Mouse (Mus musculus) heart, adult 11 months (tissue): ENCODE data around the gene Gm17535.
"Not testable (repeated sequence)": the region's sequence is repeated elsewhere in the genome, so short reads cannot be mapped to it uniquely, and the experiment has no call there.

Experiments
- DNase-seq: peaks from one replicate; pipeline ENCODE4 v3.0.0; 2022

Gm17535 gene

DNA sequence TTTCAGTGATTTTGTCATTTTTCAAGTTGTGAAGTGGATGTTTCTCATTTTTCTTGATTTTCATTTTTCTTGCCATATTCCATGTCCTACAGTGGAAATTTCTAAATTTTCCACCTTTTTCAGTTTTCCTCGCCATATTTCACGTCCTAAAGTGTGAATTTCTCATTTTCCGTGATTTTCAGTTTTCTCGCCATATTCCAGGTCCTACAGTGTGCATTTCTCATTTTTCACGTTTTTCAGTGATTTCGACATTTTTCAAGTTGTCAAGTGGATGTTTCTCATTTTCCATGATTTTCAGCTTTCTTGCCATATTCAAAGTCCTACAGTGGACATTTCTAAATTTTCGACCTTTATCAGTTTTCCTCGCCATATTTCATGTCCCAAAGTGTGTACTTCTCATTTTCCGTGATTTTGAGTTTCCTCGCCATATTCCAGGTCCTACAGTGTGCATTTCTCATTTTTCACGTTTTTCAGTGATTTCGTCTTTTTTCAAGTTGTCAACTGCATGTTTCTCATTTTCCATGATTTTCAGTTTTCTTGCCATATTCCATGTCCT is 9.4 kb upstream of the Gm17535 start, which contains the start of gene Gm10717:
Gene Gm10717 (plus strand): TSS at position 506 of the 556 bp plus-strand sequence.
- peak; percentile 80 for DNase-seq

DNA sequence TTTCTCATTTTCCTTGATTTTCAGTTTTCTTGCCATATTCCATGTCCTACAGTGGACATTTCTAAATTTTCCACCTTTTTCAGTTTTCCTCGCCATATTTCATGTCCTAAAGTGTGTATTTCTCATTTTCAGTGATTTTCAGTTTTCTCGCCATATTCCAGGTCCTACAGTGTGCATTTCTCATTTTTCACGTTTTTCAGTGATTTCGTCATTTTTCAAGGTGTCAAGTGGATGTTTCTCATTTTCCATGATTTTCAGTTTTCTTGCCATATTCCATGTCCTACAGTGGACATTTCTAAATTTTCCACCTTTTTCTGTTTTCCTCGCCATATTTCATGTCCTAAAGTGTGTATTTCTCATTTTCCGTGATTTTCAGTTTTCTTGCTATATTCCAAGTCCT is 8.7 kb upstream of the Gm17535 start:
- DNase-seq: peak; percentile 93

DNA sequence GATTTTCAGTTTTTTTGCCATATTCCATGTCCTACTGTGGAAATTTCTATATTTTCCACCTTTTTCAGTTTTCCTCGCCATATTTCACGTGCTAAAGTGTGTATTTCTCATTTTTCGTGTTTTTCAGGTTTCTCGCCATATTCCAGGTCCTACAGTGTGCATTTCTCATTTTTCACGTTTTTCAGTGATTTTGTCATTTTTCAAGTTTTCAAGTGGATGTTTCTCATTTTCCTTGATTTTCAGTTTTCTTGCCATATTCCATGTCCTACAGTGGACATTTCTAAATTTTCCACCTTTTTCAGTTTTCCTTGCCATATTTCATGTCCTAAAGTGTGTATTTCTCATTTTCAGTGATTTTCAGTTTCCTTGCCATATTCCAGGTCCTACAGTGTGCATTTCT is 8.3 kb upstream of the Gm17535 start:
- not testable (repeated sequence) for DNase-seq

DNA sequence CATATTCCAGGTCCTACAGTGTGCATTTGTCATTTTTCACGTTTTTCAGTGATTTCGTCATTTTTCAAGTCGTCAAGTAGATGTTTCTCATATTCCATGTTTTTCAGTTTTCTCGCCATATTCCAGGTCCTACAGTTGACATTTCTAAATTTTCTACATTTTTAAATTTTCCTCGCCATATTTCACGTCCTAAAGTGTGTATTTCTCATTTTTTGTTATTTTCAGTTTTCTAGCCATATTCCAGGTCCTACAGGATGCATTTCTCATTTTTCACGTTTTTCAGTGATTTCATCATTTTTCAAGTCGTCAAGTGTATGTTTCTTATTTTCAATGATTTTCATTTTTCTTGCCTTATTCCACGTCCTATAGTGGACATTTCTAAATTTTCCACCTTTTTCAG is 7.7 kb upstream of the Gm17535 start:
- not testable (repeated sequence) for DNase-seq

DNA sequence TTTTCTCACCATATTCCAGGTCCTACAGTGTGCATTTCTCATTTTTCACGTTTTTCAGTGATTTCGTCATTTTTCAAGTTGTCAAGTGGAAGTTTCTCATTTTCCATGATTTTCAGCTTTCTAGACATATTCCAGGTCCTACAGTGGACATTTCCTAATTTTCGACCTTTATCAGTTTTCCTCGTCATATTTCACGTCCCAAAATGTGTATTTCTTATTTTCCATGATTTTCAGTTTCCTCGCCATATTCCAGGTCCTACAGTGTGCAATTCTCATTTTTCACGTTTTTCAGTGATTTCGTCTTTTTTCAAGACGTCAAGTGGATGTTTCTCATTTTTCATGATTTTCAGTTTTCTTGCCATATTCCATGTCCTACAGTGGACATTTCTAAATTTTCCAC is 7.2 kb upstream of the Gm17535 start:
- DNase-seq: not testable (repeated sequence)

DNA sequence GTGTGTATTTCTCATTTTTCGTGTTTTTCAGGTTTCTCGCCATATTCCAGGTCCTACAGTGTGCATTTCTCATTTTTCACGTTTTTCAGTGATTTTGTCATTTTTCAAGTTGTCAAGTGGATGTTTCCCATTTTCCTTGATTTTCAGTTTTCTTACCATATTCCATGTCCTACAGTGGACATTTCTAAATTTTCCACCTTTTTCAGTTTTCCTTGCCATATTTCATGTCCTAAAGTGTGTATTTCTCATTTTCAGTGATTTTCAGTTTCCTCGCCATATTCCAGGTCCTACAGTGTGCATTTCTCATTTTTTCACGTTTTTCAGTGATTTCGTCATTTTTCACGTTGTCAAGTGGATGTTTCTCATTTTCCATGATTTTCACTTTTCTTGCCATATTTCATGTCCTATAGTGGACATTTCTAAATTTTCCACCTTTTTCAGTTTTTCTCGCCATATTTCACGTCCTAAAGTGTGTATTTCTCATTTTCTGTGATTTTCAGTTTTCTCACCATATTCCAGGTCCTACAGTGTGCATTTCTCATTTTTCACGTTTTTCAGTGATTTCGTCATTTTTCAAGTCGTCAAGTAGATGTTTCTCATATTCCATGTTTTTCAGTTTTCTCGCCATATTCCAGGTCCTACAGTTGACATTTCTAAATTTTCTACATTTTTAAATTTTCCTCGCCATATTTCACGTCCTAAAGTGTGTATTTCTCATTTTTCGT is 5.0 kb upstream of the Gm17535 start:
- DNase-seq: peak; percentile 89

DNA sequence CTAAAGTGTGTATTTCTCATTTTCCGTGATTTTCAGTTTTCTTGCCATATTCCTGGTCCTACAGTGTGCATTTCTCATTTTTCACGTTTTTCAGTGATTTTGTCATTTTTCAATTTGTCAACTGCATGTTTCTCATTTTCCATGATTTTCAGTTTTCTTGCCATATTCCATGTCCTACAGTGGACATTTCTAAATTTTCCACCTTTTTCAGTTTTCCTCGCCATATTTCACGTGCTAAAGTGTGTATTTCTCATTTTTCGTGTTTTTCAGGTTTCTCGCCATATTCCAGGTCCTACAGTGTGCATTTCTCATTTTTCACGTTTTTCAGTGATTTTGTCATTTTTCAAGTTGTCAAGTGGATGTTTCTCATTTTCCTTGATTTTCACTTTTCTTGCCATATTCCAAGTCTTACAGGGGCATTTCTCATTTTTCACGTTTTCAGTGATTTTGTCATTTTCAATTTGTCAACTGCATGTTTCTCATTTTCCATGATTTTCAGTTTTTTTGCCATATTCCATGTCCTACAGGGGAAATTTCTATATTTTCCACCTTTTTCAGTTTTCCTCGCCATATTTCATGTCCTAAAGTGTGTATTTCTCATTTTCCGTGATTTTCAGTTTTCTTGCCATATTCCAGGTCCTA is 3.6 kb upstream of the Gm17535 start:
- not testable (repeated sequence) for DNase-seq

DNA sequence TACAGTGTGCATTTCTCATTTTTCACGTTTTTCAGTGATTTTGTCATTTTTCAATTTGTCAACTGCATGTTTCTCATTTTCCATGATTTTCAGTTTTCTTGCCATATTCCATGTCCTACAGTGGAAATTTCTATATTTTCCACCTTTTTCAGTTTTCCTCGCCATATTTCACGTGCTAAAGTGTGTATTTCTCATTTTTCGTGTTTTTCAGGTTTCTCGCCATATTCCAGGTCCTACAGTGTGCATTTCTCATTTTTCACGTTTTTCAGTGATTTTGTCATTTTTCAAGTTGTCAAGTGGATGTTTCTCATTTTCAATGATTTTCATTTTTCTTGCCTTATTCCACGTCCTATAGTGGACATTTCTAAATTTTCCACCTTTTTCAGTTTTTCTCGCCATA is 2.2 kb downstream of the Gm17535 start, which contains the start of gene Gm10715:
Gene Gm10715 (plus strand): TSS at position 301 of the 400 bp plus-strand sequence.
- not testable (repeated sequence) for DNase-seq

DNA sequence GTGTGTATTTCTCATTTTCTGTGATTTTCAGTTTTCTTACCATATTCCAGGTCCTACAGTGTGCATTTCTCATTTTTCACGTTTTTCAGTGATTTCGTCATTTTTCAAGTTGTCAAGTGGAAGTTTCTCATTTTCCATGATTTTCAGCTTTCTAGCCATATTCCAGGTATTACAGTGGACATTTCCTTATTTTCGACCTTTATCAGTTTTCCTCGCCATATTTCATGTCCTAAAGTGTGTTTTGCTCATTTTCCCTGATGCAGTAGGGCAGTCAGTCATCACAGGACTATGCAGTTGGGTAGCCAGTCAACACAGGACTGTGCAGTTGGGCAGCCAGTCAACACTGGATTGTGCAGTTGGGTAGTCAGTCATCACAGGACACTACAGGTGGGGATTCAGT is 3.8 kb downstream of the Gm17535 start:
- DNase-seq: not testable (repeated sequence)
